ENCODE assay signal across 19 mouse cellular contexts in genomic region chr9:48137507-48137906, GRCm38 (mm10). TPM values are rescaled to one million over a fixed set of nuclear protein-coding genes. Genes with fewer than 3 reads are reported as not detected.
DNase-seq lines count a peak whose midpoint lies in the region; ATAC-seq lines count a peak whose summit lies in the region.
"Had no signal": no experiment of that assay in that cellular context is flagged by ENCODE, and none has a peak within 500 bp of the region (broad histone marks: within the 10 kb centered on the region; RNA-seq: fewer than 3 reads in every experiment).

No protein-coding gene starts in this region.

- ATAC-seq in forebrain, embryonic 12.5 days (ENCODE audit: low FRiP score): no peak

- H3K36me3 ChIP-seq in forebrain, embryonic 12.5 days (replicated peaks): no peaks in the 10 kb centered on the region
- H3K36me3 ChIP-seq: embryonic facial prominence, embryonic 12.5 days; hindbrain, embryonic 12.5 days had no signal

- H3K4me1 ChIP-seq in forebrain, embryonic 12.5 days: peaks cover 11% of the 10 kb centered on the region
- H3K4me1 ChIP-seq: embryonic facial prominence, embryonic 12.5 days; megakaryocyte, embryonic 14.5 days had no signal

- H3K9ac ChIP-seq in forebrain, embryonic 12.5 days: no peak overlapping the region
- H3K9ac ChIP-seq: embryonic facial prominence, embryonic 12.5 days; hindbrain, embryonic 12.5 days; liver, embryonic 14.5 days had no signal

- H3K4me2 ChIP-seq in forebrain, embryonic 12.5 days: no peak overlapping the region
- H3K4me2 ChIP-seq: embryonic facial prominence, embryonic 12.5 days; heart, embryonic 11.5 days; hindbrain, embryonic 12.5 days had no signal

- intact Hi-C loops in heart, postnatal 10 days (cut with DNase I): no loop called here

- H3K27me3 ChIP-seq in forebrain, embryonic 12.5 days: peaks cover 90% of the 10 kb centered on the region
- H3K27me3 ChIP-seq: embryonic facial prominence, embryonic 12.5 days; megakaryocyte, embryonic 14.5 days had no signal

- 52% methylated on average over 3 of the region's 3 CpGs for WGBS in forebrain, embryonic 12.5 days

- H3K9me3 ChIP-seq in forebrain, embryonic 12.5 days: no peaks in the 10 kb centered on the region
- H3K9me3 ChIP-seq: embryonic facial prominence, embryonic 12.5 days; hindbrain, embryonic 12.5 days had no signal

- H3K27ac ChIP-seq in forebrain, embryonic 12.5 days: no peak overlapping the region
- H3K27ac ChIP-seq: embryonic facial prominence, embryonic 12.5 days; hindbrain, embryonic 12.5 days; left cerebral cortex, adult 2 months; liver, embryonic 14.5 days; stomach, postnatal 0 days had no signal

- no peak overlapping the region for H3K4me3 ChIP-seq in forebrain, embryonic 12.5 days (replicated peaks)
- H3K4me3 ChIP-seq: embryonic facial prominence, embryonic 12.5 days; hindbrain, embryonic 12.5 days; left cerebral cortex, adult 2 months; megakaryocyte, embryonic 14.5 days had no signal

- peak; percentile 2 to 23 for DNase-seq in heart, postnatal 10 days
- no peak for DNase-seq in heart, adult 8-10 months (ENCODE audit: low spot score)
- DNase-seq in lung, postnatal 10 days: peak; percentile 47
- no peak for DNase-seq in lung, postnatal 25 days (ENCODE audit: low spot score)
- DNase-seq in embryo, embryonic 11 days: peak; percentile 64
- peak; percentile 56 for DNase-seq in retina, embryonic 14.5 days (ENCODE audit: low spot score)
- DNase-seq in MN1 (ENCODE audit: low spot score): no peak
- DNase-seq: cerebellum, adult 11-12 months; gastrocnemius, postnatal 10 days; kidney, adult 8-10 months; thymus, postnatal 4 days had no signal

RNA-seq across cellular contexts. Expression of gene Nxpe4, which starts 24.3 kb away (rescaled TPM):
- total RNA-seq in heart, postnatal 10 days (2021): 10 to 100 TPM; 16.4 to 17.8 TPM
- total RNA-seq in heart, adult 8-10 months (2022): 1 to 10 TPM; 5.4 to 8.3 (median 6.4) TPM
- polyA plus RNA-seq in forebrain, embryonic 12.5 days (2016; fragmentation: Nextera tagmentation; extraction: Ambion mirVana): 6.5 and 7.5 TPM in 2 replicates

Comparison
In these comparisons a context has a peak if more than half of its experiments do, and no peak if none do; other contexts are left out.
1. DNase-seq: peak in heart, postnatal 10 days (2 of 2), lung, postnatal 10 days (single experiment), embryo, embryonic 11 days (single experiment) and retina, embryonic 14.5 days (single experiment); none in heart, adult 8-10 months (single experiment), lung, postnatal 25 days (single experiment) and MN1 (single experiment).